Mouse (Mus musculus) cerebellum, adult 2 months (tissue): ENCODE measurements around the gene Dus3l. TPM values are rescaled to one million over a fixed set of nuclear protein-coding genes. Genes with fewer than 3 reads are reported as not detected.
A peak's percentile ranks its signal among the peaks of the same experiment; 100 is the strongest.

Experiments
- DNase-seq, 2 experiments: peaks; one replicate each; pipeline ENCODE4 v3.0.0; 2021
- H3K27ac ChIP-seq: fragments of 200-500 bp; 2 replicates; pipeline ENCODE4 v1.5.1; 2012; ENCODE audit warnings: low read length, control low read depth, inconsistent platforms; ENCODE audit not compliant: insufficient read depth
- H3K27me3 ChIP-seq: fragments of 200-500 bp; 2 replicates; pipeline ENCODE4 v1.6.1; 2012; ENCODE audit warnings: inconsistent platforms, mild to moderate bottlenecking, low read length, moderate library complexity; ENCODE audit not compliant: control insufficient read depth, insufficient read depth
- H3K4me1 ChIP-seq: fragments of 200-500 bp; 2 replicates; pipeline ENCODE4 v1.6.1; 2011; ENCODE audit warnings: low read length; ENCODE audit not compliant: control insufficient read depth, insufficient read depth
- H3K4me3 ChIP-seq: fragments of 200-500 bp; replicated peaks from 2 replicates; pipeline ENCODE3; 2011; ENCODE audit warnings: mild to moderate bottlenecking, low read depth, low read length, control low read depth; ENCODE audit not compliant: insufficient read depth
- CTCF ChIP-seq: fragments of 200-500 bp; IDR thresholded peaks from 2 replicates; pipeline ENCODE4 v1.5.1; 2011; ENCODE audit warnings: low read depth, mild to moderate bottlenecking, control low read depth, low read length, moderate library complexity, borderline replicate concordance; ENCODE audit not compliant: insufficient read depth
- POLR2A ChIP-seq: fragments of 200-500 bp; IDR thresholded peaks from 2 replicates; pipeline ENCODE4 v1.6.1; 2011; ENCODE audit warnings: low read length, control low read depth, borderline replicate concordance; ENCODE audit not compliant: insufficient read depth
- WGBS: fragments of 180-500 bp; shearing (Covaris S2); methylation state at CpG from one replicate; pipeline ENCODE4 v1.1.7; 2018; 5-methylcytosine and 5-hydroxymethylcytosine counted together
- polyA plus RNA-seq: library from polyadenylated mRNA; depleted of rRNA; stranded (reverse); fragments of >200 nt; gene quantifications from 2 replicates; pipeline ENCODE4 v1.2.3, GENCODE M21; 2012; rRNA removed

The Dus3l gene
- polyA plus RNA-seq, result 168 and 169 TPM in 2 replicates

- Histone ChIP-seq H3K27ac (peak within 1 kb of the TSS; percentile 92), H3K27me3 (no peaks in the 10 kb centered on the region), H3K4me1 (peaks cover 15% of the 10 kb centered on the region), H3K4me3 (peak within 1 kb of the TSS; percentile 96)
- peak; percentile 77 for TF ChIP-seq POLR2A
- no peak for TF ChIP-seq CTCF
- WGBS, result under 1% methylated on average over 58 of the region's 58 CpGs
- peak; percentile 91 to 97 for DNase-seq
These were observed at the start of gene Dus3l for GRCm38 (mm10) chr17:56764474-56765354. Dus3l (plus strand) TSS chr17:56764757.

- no peak for DNase-seq
- no peak for TF ChIP-seq CTCF
- TF ChIP-seq POLR2A, result no peak
- Histone ChIP-seq H3K4me1 (peaks cover 15% of the 10 kb centered on the region), H3K27ac (no peak overlapping the region), H3K4me3 (no peak overlapping the region), H3K27me3 (no peaks in the 10 kb centered on the region)
- WGBS, result 63% methylated on average over 11 of the region's 11 CpGs
These were observed 49.2 kb upstream of the Dus3l start for GRCm38 (mm10) chr17:56715360-56715759.

- TF ChIP-seq POLR2A (no peak), CTCF (no peak)
- H3K4me3 ChIP-seq, result peak overlapping the region; percentile 71
- peak overlapping the region; percentile 29; the same call in 1 of the 2 replicates for H3K27ac ChIP-seq
- no peak for DNase-seq
- 20% methylated on average over 22 of the region's 22 CpGs for WGBS
- peaks cover 15% of the 10 kb centered on the region for H3K4me1 ChIP-seq
- H3K27me3 ChIP-seq, result no peaks in the 10 kb centered on the region
These were observed 48.5 kb upstream of the Dus3l start for GRCm38 (mm10) chr17:56715914-56716654.

- Histone ChIP-seq H3K4me1 (peaks cover 15% of the 10 kb centered on the region), H3K4me3 (peak overlapping the region; percentile 71), H3K27me3 (no peaks in the 10 kb centered on the region), H3K27ac (peak overlapping the region; percentile 29)
- WGBS, result under 1% methylated on average over 55 of the region's 55 CpGs
- TF ChIP-seq POLR2A (peak; percentile 47; the same call in 1 of the 2 replicates), CTCF (no peak)
- peak; percentile 95 for DNase-seq
These were observed 47.7 kb upstream of the Dus3l start for GRCm38 (mm10) chr17:56716655-56717362.

- WGBS, result under 1% methylated on average over 59 of the region's 59 CpGs
- DNase-seq, result peak; percentile 91 to 92
- TF ChIP-seq CTCF (no peak), POLR2A (peak; percentile 89; the same call in 1 of the 2 replicates)
These were observed 47.0 kb upstream of the Dus3l start, which contains the start of the genes Ndufa11 and Vmac for GRCm38 (mm10) chr17:56717363-56718058. Ndufa11 (plus strand) TSS chr17:56717767. Vmac (minus strand) TSS chr17:56718022.

GRCm38 (mm10) chr17:56722441-56722840 lies 42.1 kb upstream of the Dus3l start:
- H3K4me1 ChIP-seq, result peaks cover 13% of the 10 kb centered on the region
- DNase-seq, result no peak
- no peak overlapping the region for H3K4me3 ChIP-seq
- TF ChIP-seq POLR2A (no peak), CTCF (no peak)
- WGBS, result 73% methylated on average over 5 of the region's 5 CpGs
- H3K27ac ChIP-seq, result no peak overlapping the region
- H3K27me3 ChIP-seq, result no peaks in the 10 kb centered on the region

More at GRCm38 (mm10) chr17:56717363-56718058, 47.0 kb upstream of the Dus3l start, which contains the start of the genes Ndufa11 and Vmac:
- Histone ChIP-seq H3K27ac (peak within 1 kb of the TSS; percentile 29), H3K4me3 (peak within 1 kb of the TSS; percentile 71), H3K27me3 (no peaks in the 10 kb centered on the region), H3K4me1 (peaks cover 15% of the 10 kb centered on the region)
